Mouse (Mus musculus) neural tube, embryonic 13.5 days (tissue): ENCODE results near the gene Dbn1. TPM values are rescaled to one million over a fixed set of nuclear protein-coding genes. Genes with fewer than 3 reads are reported as not detected.
A peak's percentile ranks its signal among the peaks of the same experiment; 100 is the strongest.

Experiments used
- ATAC-seq: fragments of 200-750 bp; cut with Nextera tagmentation; 2 replicates; pipeline ENCODE4 v1.8.0; 2017; ENCODE audit warnings: low read depth, mild to moderate bottlenecking, moderate TSS enrichment, moderate library complexity
- H3K27ac ChIP-seq: fragments of 300-500 bp; sonication (generic); replicated peaks from 2 replicates; pipeline ENCODE4 v1.5.1; 2015; ENCODE audit warnings: moderate library complexity, mild to moderate bottlenecking, inconsistent platforms
- H3K27me3 ChIP-seq: fragments of 300-500 bp; sonication (generic); 2 replicates; pipeline ENCODE4 v1.6.1; 2015; ENCODE audit warnings: mild to moderate bottlenecking, inconsistent platforms
- H3K36me3 ChIP-seq: fragments of 300-500 bp; sonication (generic); 2 replicates; pipeline ENCODE4 v1.6.1; 2015; ENCODE audit warnings: mild to moderate bottlenecking, inconsistent platforms
- H3K4me1 ChIP-seq: fragments of 300-500 bp; sonication (generic); replicated peaks from 2 replicates; pipeline ENCODE4 v1.6.1; 2015; ENCODE audit warnings: inconsistent platforms
- H3K4me2 ChIP-seq: fragments of 300-500 bp; sonication (generic); 2 replicates; pipeline ENCODE4 v1.6.1; 2015; ENCODE audit warnings: inconsistent platforms, mild to moderate bottlenecking, moderate library complexity
- H3K4me3 ChIP-seq: fragments of 300-500 bp; sonication (generic); 2 replicates; pipeline ENCODE4 v1.5.1; 2015; ENCODE audit warnings: mild to moderate bottlenecking, inconsistent platforms
- H3K9ac ChIP-seq: fragments of 300-500 bp; sonication (generic); 2 replicates; pipeline ENCODE4 v1.6.1; 2015; ENCODE audit warnings: moderate library complexity, mild to moderate bottlenecking, inconsistent platforms
- H3K9me3 ChIP-seq: fragments of 300-500 bp; sonication (generic); 2 replicates; pipeline ENCODE4 v1.6.1; 2016; ENCODE audit warnings: inconsistent platforms
- WGBS: fragments of 180-500 bp; shearing (Covaris S2); methylation state at CpG from one replicate; pipeline ENCODE4 v1.1.7; 2015; 5-methylcytosine and 5-hydroxymethylcytosine counted together
- polyA plus RNA-seq: library from polyadenylated mRNA; unstranded; fragments of >200 nt; fragmentation: Nextera tagmentation; extraction: Ambion mirVana; gene quantifications from 2 replicates; pipeline ENCODE4 v1.2.1, GENCODE M21; 2015

Dbn1 gene
- polyA plus RNA-seq, 1 experiment from 2014 or later = 574 TPM

DNA sequence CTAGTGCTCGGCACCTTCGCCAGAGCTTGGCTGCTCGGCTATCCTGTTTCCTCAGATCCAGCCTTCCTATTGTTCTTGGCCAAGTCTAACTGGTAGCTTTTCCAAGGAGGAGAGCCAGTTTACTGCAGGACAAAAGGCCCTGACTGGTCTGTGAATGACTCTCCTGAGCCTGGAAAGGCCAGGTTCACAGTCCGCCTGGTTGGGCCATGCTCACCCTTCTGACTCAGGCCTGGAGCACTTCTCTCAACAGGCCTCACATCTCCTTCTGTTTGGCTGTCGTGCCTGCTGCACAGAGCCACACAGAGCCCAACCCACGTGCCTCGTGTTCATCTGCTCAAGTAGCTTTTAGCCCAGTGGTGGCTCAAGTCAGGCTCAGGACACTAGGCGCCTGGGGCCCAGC, 34.8 kb upstream of the Dbn1 start:
- Histone ChIP-seq H3K36me3 (peaks cover 15% of the 10 kb centered on the region), H3K9me3 (no peaks in the 10 kb centered on the region), H3K9ac (no peak overlapping the region), H3K4me2 (no peak overlapping the region), H3K27me3 (no peaks in the 10 kb centered on the region), H3K27ac (no peak overlapping the region), H3K4me1 (no peaks in the 10 kb centered on the region), H3K4me3 (no peak overlapping the region)
- 62% methylated on average over 8 of the region's 8 CpGs for WGBS
- no peak for ATAC-seq

DNA sequence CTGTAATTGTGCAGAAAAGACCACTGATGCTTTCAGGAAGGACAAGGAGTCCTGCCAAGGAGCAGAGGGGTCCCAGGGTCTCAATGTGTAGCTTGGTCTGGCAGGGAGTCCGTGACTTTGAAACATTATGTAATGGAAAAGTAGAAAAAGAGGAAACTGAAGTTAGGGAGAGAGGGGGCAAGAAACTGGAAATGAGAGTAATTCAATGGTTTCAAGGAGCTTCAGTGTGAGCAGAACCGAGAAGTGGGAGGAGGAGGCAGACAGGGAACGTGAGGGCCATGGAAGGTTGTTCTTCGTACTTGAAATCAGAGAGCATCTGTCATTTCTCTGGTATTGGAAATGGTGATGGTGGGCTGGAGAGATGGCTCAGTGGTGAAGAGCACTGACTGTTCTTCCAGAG, 31.7 kb upstream of the Dbn1 start:
- Histone ChIP-seq H3K4me1 (no peaks in the 10 kb centered on the region), H3K4me2 (no peak overlapping the region), H3K4me3 (no peak overlapping the region), H3K27ac (no peak overlapping the region), H3K9ac (no peak overlapping the region), H3K27me3 (peaks cover 7% of the 10 kb centered on the region; the same call in 1 of the 2 replicates), H3K9me3 (no peaks in the 10 kb centered on the region), H3K36me3 (peaks cover 15% of the 10 kb centered on the region)
- WGBS = 80% methylated on average over 4 of the region's 4 CpGs
- ATAC-seq = no peak

DNA sequence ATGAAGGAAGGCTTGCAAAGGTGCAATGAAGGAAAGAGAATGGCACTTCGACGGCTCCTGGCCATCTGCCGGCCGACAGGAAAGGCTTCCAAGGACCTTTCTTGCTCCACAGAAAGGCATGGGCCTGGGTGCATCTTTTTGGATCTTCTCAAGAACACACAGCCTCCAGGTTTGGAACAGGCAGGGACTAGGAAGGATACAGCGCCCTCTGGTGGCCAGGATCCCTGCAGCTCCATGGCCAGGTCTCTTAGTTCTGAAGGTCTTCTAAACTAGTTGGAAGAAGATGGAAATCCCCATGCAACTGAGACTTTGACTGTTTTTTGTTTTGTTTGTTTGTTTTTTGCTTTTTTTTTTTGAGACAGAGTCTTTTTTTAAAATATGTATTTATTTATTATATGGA, 29.0 kb upstream of the Dbn1 start:
- H3K9me3 ChIP-seq = no peaks in the 10 kb centered on the region
- H3K4me3 ChIP-seq = no peak overlapping the region
- H3K4me2 ChIP-seq = no peak overlapping the region
- no peak overlapping the region for H3K27ac ChIP-seq
- H3K27me3 ChIP-seq = peaks cover 7% of the 10 kb centered on the region; the same call in 1 of the 2 replicates
- no peaks in the 10 kb centered on the region for H3K36me3 ChIP-seq
- peaks cover 7% of the 10 kb centered on the region for H3K4me1 ChIP-seq
- H3K9ac ChIP-seq = no peak overlapping the region
- no peak for ATAC-seq
- WGBS = 6% methylated on average over 5 of the region's 5 CpGs

DNA sequence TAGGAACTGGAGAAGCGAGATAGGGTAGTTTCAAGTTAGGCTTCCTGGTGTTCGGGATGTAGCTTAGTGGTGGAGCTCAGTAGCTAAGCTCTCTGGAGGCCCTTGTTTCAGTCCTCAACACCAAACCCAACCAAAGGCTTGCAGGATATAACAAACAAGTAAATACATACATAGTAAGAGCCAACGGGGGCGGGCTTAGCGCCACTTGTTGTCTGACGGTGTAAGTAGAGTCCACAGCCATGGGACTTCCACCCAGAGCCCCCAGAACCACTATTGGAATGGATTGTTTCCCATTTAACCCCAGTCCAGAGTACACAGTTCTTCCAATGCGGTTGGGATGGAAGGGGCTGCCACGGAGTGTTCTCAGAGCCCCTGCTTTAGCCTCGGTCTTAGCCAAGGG, 25.9 kb upstream of the Dbn1 start:
- WGBS = 31% methylated on average over 9 of the region's 9 CpGs
- no peak for ATAC-seq

DNA sequence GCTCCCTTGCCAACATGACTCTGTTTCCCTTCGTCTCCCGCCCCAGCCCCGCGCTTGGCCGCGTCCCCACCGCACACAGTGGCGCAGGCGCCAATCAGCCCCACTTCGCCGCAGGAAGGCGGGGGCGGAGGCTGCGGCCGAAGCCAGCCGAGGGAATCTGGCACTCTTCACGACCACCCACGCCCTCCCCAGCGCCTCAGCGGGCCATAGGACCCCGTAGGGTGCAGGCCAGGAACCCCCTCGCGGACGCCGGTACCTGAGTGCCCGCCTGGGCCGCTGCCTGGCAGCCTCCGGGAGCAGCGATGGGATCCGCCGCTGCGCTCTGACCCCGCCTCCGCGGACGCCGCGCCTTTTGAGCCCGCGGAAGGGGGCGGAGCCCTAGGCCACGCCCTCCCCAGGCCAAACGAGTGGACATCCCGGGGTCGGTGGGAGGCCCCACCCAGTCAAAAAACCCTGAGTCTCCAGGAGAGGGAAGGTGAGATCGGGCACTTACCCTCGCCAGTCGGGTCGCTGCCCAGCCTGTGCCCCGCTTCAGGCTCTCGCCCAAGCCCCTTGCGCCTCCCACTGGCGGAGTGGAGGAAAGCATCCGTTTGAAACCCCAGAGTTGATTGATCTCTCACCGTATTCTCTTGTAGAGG, 25.3 kb upstream of the Dbn1 start, which contains the start of gene Pdlim7:
TSS of gene Pdlim7 (minus strand) at position 566 of the 638 bp plus-strand sequence.
- WGBS = under 1% methylated on average over 55 of the region's 55 CpGs
- peak; percentile 77 for ATAC-seq
- no peaks in the 10 kb centered on the region for H3K9me3 ChIP-seq
- peak within 1 kb of the TSS; percentile 67 for H3K27ac ChIP-seq
- H3K4me2 ChIP-seq = peak within 1 kb of the TSS; percentile 96
- peaks cover 29% of the 10 kb centered on the region for H3K4me1 ChIP-seq
- H3K27me3 ChIP-seq = peaks cover 7% of the 10 kb centered on the region; the same call in 1 of the 2 replicates
- peaks cover 23% of the 10 kb centered on the region for H3K36me3 ChIP-seq
- H3K9ac ChIP-seq = peak within 1 kb of the TSS; percentile 86
- peak within 1 kb of the TSS; percentile 72 for H3K4me3 ChIP-seq

More for the DNA sequence above, 25.9 kb upstream of the Dbn1 start:
- Histone ChIP-seq H3K27ac (no peak overlapping the region), H3K27me3 (peaks cover 7% of the 10 kb centered on the region; the same call in 1 of the 2 replicates), H3K36me3 (peaks cover 17% of the 10 kb centered on the region), H3K4me1 (peaks cover 29% of the 10 kb centered on the region), H3K4me3 (peak overlapping the region; percentile 72), H3K9me3 (no peaks in the 10 kb centered on the region), H3K9ac (peak overlapping the region; percentile 86), H3K4me2 (peak overlapping the region; percentile 96)

DNA sequence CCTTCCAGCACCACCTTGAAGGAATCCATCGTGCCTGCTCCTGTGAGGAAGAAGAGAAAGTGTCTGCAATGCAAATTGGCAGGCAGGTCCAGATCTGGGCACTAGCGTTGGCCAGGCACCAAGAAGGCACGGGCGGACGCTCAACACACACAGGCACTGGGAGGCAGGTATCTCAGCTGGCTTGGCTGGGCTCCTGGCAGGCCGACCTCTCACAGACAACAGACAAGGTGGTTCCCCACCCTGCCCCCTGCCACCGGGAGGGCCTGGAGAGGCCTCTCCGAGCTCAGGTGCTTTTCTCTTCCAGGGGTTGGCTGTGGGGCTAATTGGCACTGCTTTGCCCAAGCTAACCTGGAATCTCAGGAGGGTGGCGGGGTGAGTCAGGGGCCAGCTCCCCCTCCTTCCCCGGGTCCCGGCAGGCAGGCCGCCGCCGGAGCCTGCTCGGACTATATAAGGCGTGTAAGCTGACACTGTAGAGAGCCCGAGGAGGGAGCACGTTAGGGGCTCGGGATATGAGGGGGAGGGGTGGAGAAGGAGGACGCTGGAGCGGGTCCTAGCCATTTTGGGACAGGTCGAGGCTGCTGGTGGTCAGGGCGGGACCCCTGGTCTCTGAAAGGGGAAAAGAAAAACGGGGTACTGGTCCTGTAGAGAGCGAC, 24.6 kb upstream of the Dbn1 start:
- Histone ChIP-seq H3K27me3 (peaks cover 7% of the 10 kb centered on the region; the same call in 1 of the 2 replicates), H3K9ac (peak overlapping the region; percentile 86), H3K36me3 (peaks cover 31% of the 10 kb centered on the region), H3K27ac (peak overlapping the region; percentile 67), H3K4me2 (peak overlapping the region; percentile 96), H3K4me3 (peak overlapping the region; percentile 72), H3K9me3 (no peaks in the 10 kb centered on the region), H3K4me1 (peaks cover 29% of the 10 kb centered on the region)
- WGBS = 4% methylated on average over 25 of the region's 25 CpGs
- peak; percentile 62 for ATAC-seq

DNA sequence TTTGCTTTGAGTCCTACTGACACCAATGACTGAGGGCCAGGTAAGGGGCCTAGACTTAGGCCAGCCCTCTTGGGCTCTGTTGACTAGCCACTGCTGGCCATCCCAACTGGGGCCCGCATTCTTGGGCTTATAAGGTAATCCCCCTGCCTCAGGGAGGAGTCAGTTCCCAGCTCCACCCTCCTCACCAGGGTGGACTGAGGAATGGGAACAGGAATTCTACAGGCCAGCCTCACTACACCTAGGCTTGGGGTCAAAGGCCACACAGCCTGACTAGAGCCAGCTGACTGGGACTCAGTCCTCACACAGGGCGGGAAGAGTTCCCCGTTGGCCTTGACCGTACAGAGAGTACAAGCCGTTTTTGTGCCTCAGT, 23.6 kb upstream of the Dbn1 start:
- peaks cover 41% of the 10 kb centered on the region for H3K36me3 ChIP-seq
- H3K4me1 ChIP-seq = peaks cover 29% of the 10 kb centered on the region
- no peak for ATAC-seq
- peaks cover 7% of the 10 kb centered on the region; the same call in 1 of the 2 replicates for H3K27me3 ChIP-seq
- H3K4me3 ChIP-seq = peak overlapping the region; percentile 72
- 45% methylated on average over 5 of the region's 5 CpGs for WGBS
- peak overlapping the region; percentile 86 for H3K9ac ChIP-seq
- peak overlapping the region; percentile 83 for H3K27ac ChIP-seq
- H3K4me2 ChIP-seq = peak overlapping the region; percentile 96
- no peaks in the 10 kb centered on the region for H3K9me3 ChIP-seq

DNA sequence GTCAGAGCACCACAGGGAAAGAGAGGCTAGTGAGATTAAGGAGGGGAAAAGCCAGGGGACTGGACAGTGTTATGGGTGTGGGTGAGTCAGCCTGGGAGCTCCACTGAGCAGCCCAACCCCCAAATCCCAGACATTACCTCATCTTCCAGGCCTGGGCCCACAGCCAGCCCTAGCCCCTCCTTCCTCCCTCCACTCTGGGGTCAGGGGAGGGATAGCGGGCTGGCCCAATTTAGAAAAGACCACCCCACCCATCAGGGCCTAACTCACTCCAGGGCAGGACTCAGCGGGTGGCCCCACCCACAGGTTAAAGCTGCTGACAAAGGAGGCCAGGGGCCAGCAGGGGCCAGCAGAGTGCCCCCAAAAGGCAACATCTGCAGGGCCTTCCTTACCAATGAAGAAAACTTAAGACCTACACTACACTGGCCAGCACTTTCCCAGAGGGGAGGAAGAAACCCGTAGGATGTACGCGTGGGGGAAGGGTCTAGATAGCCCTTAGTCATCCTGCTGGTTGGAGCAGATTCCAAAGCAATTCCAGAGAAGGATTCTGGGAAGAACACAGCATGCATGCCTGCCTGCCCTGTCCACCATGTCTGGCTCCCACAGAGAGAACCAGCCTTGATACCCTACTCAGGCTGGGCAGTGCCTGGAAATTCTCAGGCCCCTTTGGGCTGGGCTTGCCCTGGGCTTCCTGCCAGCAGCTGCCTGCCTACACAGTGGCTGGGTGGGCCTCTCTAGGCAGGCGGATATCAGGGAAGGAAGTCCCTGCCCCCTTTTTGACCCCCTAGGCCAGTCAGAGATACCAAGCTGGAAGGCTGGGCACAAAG, 23.0 kb upstream of the Dbn1 start:
- Histone ChIP-seq H3K27ac (peak overlapping the region; percentile 83), H3K4me2 (peak overlapping the region; percentile 96), H3K9me3 (no peaks in the 10 kb centered on the region), H3K4me3 (peak overlapping the region; percentile 72), H3K27me3 (peaks cover 7% of the 10 kb centered on the region; the same call in 1 of the 2 replicates), H3K36me3 (peaks cover 47% of the 10 kb centered on the region), H3K9ac (peak overlapping the region; percentile 86), H3K4me1 (peaks cover 29% of the 10 kb centered on the region)
- WGBS = 13% methylated on average over 6 of the region's 6 CpGs
- peak; percentile 45 for ATAC-seq

DNA sequence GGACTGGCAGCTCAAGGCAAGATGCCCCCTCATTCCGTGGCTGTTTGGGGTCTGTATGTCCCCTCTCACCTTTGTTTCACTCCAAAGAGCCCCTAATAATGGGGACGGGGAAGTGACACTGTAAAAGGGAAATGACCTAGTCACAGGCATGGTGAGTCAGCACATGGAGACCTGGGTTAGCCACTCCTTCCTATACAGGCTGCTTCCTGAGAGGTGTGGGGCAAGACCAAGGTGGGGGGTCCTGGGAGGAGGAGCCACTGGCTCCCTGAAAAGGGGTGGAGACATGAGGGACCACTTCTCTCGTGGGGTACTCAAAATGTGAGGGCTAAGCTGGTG, 22.4 kb upstream of the Dbn1 start:
- Histone ChIP-seq H3K27me3 (peaks cover 7% of the 10 kb centered on the region; the same call in 1 of the 2 replicates), H3K4me3 (0 out of 2 replicates have a peak overlapping the region, but pooled peaks have one; percentile 72), H3K4me1 (peaks cover 29% of the 10 kb centered on the region), H3K9me3 (no peaks in the 10 kb centered on the region), H3K36me3 (peaks cover 53% of the 10 kb centered on the region), H3K27ac (peak overlapping the region; percentile 83), H3K9ac (0 out of 2 replicates have a peak overlapping the region, but pooled peaks have one; percentile 36), H3K4me2 (peak overlapping the region; percentile 96)
- no peak for ATAC-seq
- WGBS = 24% methylated on average over 3 of the region's 3 CpGs

DNA sequence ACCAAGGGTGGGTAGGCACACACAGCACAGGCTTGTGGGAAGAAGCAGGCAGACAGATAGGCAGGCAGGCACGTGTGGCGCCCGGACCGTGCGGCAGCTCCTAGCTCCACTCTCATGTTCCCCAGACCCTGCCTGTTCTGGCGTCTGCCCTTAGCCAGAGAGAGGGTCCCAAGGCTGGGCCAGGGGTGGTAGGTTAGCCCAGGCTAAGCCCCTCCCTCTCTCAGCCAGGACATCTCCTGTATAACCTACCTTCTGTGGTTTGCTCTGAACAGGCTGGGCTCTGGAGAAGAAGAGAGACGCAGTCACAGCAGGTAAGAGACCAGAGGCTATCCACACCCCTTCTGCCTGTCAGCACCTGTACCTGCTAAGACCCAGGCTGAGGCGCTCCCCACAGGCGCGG, 20.6 kb upstream of the Dbn1 start:
- Histone ChIP-seq H3K27me3 (no peaks in the 10 kb centered on the region), H3K4me1 (peaks cover 29% of the 10 kb centered on the region), H3K4me2 (no peak overlapping the region), H3K36me3 (peaks cover 70% of the 10 kb centered on the region), H3K9me3 (no peaks in the 10 kb centered on the region), H3K27ac (no peak overlapping the region), H3K4me3 (no peak overlapping the region), H3K9ac (no peak overlapping the region)
- WGBS = 86% methylated on average over 10 of the region's 10 CpGs
- ATAC-seq = no peak

DNA sequence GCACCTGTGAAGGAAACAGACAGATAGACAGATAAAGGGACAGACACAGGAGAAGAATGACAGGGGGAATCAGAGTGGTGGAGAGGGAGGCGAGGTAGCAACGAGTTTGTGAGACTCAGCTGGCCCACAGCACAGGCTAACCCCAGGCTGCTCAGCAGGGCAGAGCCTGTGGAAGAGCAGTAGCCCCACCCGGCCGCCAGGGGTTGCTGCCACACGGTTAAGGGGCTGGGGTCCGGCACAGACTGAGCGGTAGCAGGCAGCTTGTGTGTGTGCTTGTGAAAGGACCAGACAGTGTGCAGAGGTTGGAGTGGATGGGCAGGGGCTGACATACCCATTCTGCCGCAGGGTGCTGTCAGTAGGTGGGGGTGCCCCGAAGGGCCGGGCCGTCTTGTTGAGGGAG, 20.0 kb upstream of the Dbn1 start:
- Histone ChIP-seq H3K9me3 (no peaks in the 10 kb centered on the region), H3K27ac (no peak overlapping the region), H3K4me2 (no peak overlapping the region), H3K4me3 (no peak overlapping the region), H3K36me3 (peaks cover 77% of the 10 kb centered on the region), H3K4me1 (peaks cover 29% of the 10 kb centered on the region), H3K27me3 (no peaks in the 10 kb centered on the region), H3K9ac (0 out of 2 replicates have a peak overlapping the region, but pooled peaks have one; percentile 26)
- 65% methylated on average over 11 of the region's 11 CpGs for WGBS
- no peak for ATAC-seq

DNA sequence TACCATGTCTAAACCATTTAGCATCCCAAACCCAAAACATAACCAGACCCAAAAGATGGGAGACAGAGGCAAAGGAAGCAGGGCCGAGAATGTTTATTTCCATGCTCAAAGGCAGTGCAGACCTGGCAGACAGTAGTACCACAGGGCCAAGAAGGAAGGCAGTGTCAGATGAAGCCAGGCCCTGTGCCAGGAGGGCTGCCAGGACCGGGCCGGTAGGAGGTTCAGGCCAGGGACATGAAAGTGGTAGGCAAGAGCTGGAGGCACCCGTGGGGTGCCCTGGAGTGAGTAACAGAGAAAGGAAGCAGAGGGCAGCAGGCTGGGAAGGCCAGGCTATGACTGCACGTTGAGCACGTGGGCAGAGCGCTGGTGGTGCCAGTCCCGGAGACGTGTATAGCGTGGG, 18.8 kb upstream of the Dbn1 start:
- WGBS = 91% methylated on average over 10 of the region's 10 CpGs
- H3K36me3 ChIP-seq = peaks cover 89% of the 10 kb centered on the region
- H3K4me3 ChIP-seq = no peak overlapping the region
- no peak for ATAC-seq
- H3K27me3 ChIP-seq = no peaks in the 10 kb centered on the region
- peaks cover 20% of the 10 kb centered on the region for H3K4me1 ChIP-seq
- H3K9me3 ChIP-seq = no peaks in the 10 kb centered on the region
- no peak overlapping the region for H3K4me2 ChIP-seq
- no peak overlapping the region for H3K27ac ChIP-seq
- H3K9ac ChIP-seq = no peak overlapping the region
